Mouse (Mus musculus): ENCODE results near the gene Sdccag8. TPM values are rescaled to one million over a fixed set of nuclear protein-coding genes. Genes with fewer than 3 reads are reported as not detected.

The Sdccag8 gene
- polyA plus RNA-seq, 1 experiment from 2014 or later, result 15.2 TPM

- Histone ChIP-seq H3K9me3 (no peaks in the 10 kb centered on the region), H3K4me3 (no peak overlapping the region), H3K27ac (no peak overlapping the region), H3K27me3 (no peaks in the 10 kb centered on the region), H3K36me3 (no peaks in the 10 kb centered on the region), H3K9ac (no peak overlapping the region), H3K4me1 (peaks cover 10% of the 10 kb centered on the region; the same call in 1 of the 2 replicates), H3K4me2 (no peak overlapping the region)
- ATAC-seq (ENCODE audit: insufficient number of reproducible peaks, low FRiP score, low TSS enrichment, low read depth), result no peak
- 73% methylated on average over 1 of the region's 1 CpGs for WGBS
These were observed 204.3 kb downstream of the Sdccag8 start for GRCm38 (mm10) chr1:177018750-177019149.

DNA sequence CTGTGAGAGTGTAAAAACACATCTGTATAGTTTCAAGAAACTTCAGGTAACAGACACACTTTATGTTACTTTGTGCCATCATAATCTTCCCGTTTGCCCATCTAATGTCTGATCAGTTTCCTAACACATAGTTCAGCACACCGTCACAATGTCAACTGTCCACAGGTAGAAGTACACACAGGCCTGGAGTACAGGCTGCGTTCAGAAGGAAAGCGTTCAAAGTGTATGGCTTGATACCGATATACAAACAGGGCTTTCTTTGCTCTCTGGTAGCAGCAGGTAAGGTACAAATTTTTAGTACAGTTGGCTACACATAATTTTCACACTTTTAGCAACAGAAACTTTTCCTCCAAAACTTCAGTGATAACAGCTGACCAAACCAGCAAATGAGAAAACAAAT, 205.2 kb downstream of the Sdccag8 start:
- Histone ChIP-seq H3K36me3 (no peaks in the 10 kb centered on the region), H3K27me3 (no peaks in the 10 kb centered on the region), H3K27ac (no peak overlapping the region), H3K4me1 (peaks cover 3% of the 10 kb centered on the region; the same call in 1 of the 2 replicates), H3K9ac (no peak overlapping the region), H3K9me3 (no peaks in the 10 kb centered on the region), H3K4me2 (no peak overlapping the region), H3K4me3 (no peak overlapping the region)
- no peak for ATAC-seq (ENCODE audit: insufficient number of reproducible peaks, low FRiP score, low TSS enrichment, low read depth)
- 93% methylated on average over 5 of the region's 5 CpGs for WGBS

DNA sequence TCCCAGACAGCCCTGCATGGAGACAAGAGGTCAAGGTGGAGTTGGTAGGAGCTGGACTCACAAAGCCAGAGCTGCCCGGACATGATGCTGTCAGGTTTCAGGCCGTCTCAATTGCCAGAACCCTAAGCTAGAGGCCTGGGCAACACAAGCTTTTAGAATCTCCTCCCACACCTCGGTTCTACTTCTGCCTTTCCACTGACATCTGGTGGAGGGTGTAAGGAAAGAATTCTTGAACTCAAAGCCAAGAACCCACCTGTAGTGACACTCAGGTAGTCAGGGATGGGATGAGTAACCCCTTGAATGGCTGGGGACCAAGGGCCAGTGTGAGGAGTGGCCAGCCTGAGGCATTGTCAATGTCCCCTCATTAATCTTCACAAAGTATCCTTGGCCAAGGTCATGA, 208.3 kb downstream of the Sdccag8 start:
- Histone ChIP-seq H3K4me2 (no peak overlapping the region), H3K27ac (no peak overlapping the region), H3K36me3 (peaks cover 4% of the 10 kb centered on the region; the same call in 1 of the 2 replicates), H3K9ac (no peak overlapping the region), H3K4me3 (no peak overlapping the region), H3K27me3 (no peaks in the 10 kb centered on the region), H3K4me1 (no peaks in the 10 kb centered on the region), H3K9me3 (no peaks in the 10 kb centered on the region)
- no peak for ATAC-seq (ENCODE audit: insufficient number of reproducible peaks, low FRiP score, low TSS enrichment, low read depth)
- WGBS, result 66% methylated on average over 3 of the region's 3 CpGs

DNA sequence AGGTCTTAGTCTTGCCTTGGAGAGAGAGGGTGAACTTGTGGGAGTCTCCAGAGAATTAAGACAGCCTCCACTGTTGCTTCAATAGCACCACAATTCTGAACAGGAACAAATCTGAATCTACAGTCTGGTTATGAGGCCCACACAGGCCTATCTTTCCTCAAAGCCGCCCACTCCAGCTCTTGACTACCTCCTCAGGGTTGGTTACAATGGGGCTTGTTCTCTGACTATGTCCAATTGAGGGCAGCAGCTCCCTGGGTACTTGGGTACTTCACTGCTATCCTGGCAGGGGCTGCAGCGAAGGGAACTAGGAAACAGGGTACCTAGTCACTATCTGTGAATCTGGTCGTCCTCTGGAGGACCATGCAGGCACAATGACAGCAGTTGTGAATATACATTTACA, 213.2 kb downstream of the Sdccag8 start:
- ATAC-seq (ENCODE audit: insufficient number of reproducible peaks, low FRiP score, low TSS enrichment, low read depth), result no peak
- H3K27me3 ChIP-seq, result no peaks in the 10 kb centered on the region
- no peaks in the 10 kb centered on the region for H3K9me3 ChIP-seq
- H3K4me2 ChIP-seq, result no peak overlapping the region
- WGBS, result 91% methylated on average over 3 of the region's 3 CpGs
- no peak overlapping the region for H3K4me3 ChIP-seq
- no peaks in the 10 kb centered on the region for H3K4me1 ChIP-seq
- no peak overlapping the region for H3K9ac ChIP-seq
- H3K36me3 ChIP-seq, result peaks cover 4% of the 10 kb centered on the region; the same call in 1 of the 2 replicates
- no peak overlapping the region for H3K27ac ChIP-seq

DNA sequence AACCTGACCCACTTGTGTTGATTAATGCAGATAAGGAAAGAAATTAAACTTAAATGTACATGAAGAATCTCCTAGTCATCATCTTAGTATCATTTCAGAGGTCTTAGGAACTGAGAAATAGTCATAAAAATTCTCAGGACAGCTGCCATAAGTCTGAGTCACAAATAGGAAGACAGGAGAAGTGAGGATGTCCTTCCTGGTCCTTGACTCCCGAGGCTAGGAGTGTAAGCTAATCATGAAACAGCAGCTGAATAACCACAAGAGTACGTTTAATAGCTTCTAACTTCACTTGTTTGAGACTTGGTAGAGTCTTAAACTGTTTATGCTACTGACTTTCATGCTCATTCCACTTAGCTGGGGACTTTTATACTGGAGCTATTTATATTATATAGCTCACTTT, 214.6 kb downstream of the Sdccag8 start:
- ATAC-seq (ENCODE audit: insufficient number of reproducible peaks, low FRiP score, low TSS enrichment, low read depth), result no peak

DNA sequence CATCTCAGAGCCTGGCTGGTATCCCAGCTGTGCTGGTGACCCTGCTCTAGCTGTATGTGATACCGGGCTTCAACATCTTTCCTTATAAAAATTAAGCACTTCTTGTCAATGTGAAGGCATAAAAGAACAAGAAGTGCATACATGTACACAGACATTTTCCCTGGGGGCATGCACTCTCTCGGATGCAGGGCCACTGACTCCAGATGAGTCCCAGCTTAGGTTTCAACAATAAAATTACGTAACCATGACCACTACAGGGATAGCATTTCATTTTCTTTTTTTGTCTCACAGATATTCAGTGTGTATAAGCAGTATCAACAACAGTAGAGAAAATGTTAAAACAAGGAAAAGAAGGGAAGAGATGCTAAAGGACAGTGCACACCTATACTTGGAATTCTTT, 216.2 kb downstream of the Sdccag8 start:
- no peak overlapping the region for H3K27ac ChIP-seq
- H3K36me3 ChIP-seq, result no peaks in the 10 kb centered on the region
- H3K4me3 ChIP-seq, result no peak overlapping the region
- 49% methylated on average over 3 of the region's 3 CpGs for WGBS
- H3K4me2 ChIP-seq, result no peak overlapping the region
- H3K9ac ChIP-seq, result no peak overlapping the region
- no peaks in the 10 kb centered on the region for H3K27me3 ChIP-seq
- no peak for ATAC-seq (ENCODE audit: insufficient number of reproducible peaks, low FRiP score, low TSS enrichment, low read depth)
- H3K4me1 ChIP-seq, result no peaks in the 10 kb centered on the region
- no peaks in the 10 kb centered on the region for H3K9me3 ChIP-seq

More for the DNA sequence above, 214.6 kb downstream of the Sdccag8 start:
- Histone ChIP-seq H3K27ac (no peak overlapping the region), H3K4me2 (no peak overlapping the region), H3K9ac (no peak overlapping the region), H3K36me3 (peaks cover 4% of the 10 kb centered on the region; the same call in 1 of the 2 replicates), H3K9me3 (no peaks in the 10 kb centered on the region), H3K27me3 (no peaks in the 10 kb centered on the region), H3K4me3 (no peak overlapping the region), H3K4me1 (no peaks in the 10 kb centered on the region)
- 70% methylated on average over 2 of the region's 2 CpGs for WGBS

- Histone ChIP-seq H3K4me2 (no peak overlapping the region), H3K9me3 (no peaks in the 10 kb centered on the region), H3K9ac (no peak overlapping the region), H3K36me3 (no peaks in the 10 kb centered on the region), H3K27ac (no peak overlapping the region), H3K4me1 (no peaks in the 10 kb centered on the region), H3K27me3 (no peaks in the 10 kb centered on the region), H3K4me3 (no peak overlapping the region)
- WGBS, result 80% methylated on average over 1 of the region's 1 CpGs
- no peak for ATAC-seq (ENCODE audit: insufficient number of reproducible peaks, low FRiP score, low TSS enrichment, low read depth)
These were observed 216.7 kb downstream of the Sdccag8 start for GRCm38 (mm10) chr1:177031196-177031595.

- Histone ChIP-seq H3K27me3 (no peaks in the 10 kb centered on the region), H3K27ac (no peak overlapping the region), H3K36me3 (no peaks in the 10 kb centered on the region), H3K9ac (no peak overlapping the region), H3K4me1 (no peaks in the 10 kb centered on the region), H3K9me3 (no peaks in the 10 kb centered on the region), H3K4me2 (no peak overlapping the region), H3K4me3 (no peak overlapping the region)
- ATAC-seq (ENCODE audit: insufficient number of reproducible peaks, low FRiP score, low TSS enrichment, low read depth), result no peak
- WGBS, result 38% methylated on average over 1 of the region's 1 CpGs
These were observed 217.8 kb downstream of the Sdccag8 start for GRCm38 (mm10) chr1:177032233-177032632.

DNA sequence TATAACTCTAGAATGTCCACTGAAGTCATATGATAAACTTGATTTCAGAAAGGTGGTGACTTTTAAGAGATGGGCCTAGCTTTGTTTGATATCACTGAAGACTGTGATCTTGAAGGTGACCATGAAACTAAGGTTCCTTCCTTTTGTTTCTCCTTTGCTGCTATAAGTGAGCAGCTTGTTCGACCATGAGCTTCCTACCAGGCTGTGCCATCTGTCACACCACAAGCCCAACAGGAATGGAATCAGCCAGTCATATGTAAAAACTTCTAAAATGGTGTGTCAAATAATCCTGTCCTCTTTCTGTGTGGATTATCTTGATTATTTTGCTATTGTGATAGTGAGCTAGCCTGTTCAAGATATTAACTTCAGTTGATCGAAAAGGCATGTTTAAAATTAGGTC, 221.0 kb downstream of the Sdccag8 start:
- H3K9ac ChIP-seq, result no peak overlapping the region
- no peaks in the 10 kb centered on the region for H3K9me3 ChIP-seq
- H3K27me3 ChIP-seq, result no peaks in the 10 kb centered on the region
- no peak overlapping the region for H3K4me2 ChIP-seq
- no peak for ATAC-seq (ENCODE audit: insufficient number of reproducible peaks, low FRiP score, low TSS enrichment, low read depth)
- 78% methylated on average over 2 of the region's 2 CpGs for WGBS
- H3K4me3 ChIP-seq, result no peak overlapping the region
- no peaks in the 10 kb centered on the region for H3K4me1 ChIP-seq
- H3K27ac ChIP-seq, result no peak overlapping the region
- no peaks in the 10 kb centered on the region for H3K36me3 ChIP-seq

- Histone ChIP-seq H3K4me3 (no peak overlapping the region), H3K4me2 (no peak overlapping the region), H3K9ac (no peak overlapping the region), H3K27ac (no peak overlapping the region), H3K36me3 (no peaks in the 10 kb centered on the region), H3K27me3 (no peaks in the 10 kb centered on the region), H3K4me1 (no peaks in the 10 kb centered on the region), H3K9me3 (no peaks in the 10 kb centered on the region)
- 64% methylated on average over 2 of the region's 2 CpGs for WGBS
- no peak for ATAC-seq (ENCODE audit: insufficient number of reproducible peaks, low FRiP score, low TSS enrichment, low read depth)
These were observed 223.9 kb downstream of the Sdccag8 start for GRCm38 (mm10) chr1:177038383-177038782.

- Histone ChIP-seq H3K9me3 (no peaks in the 10 kb centered on the region), H3K36me3 (no peaks in the 10 kb centered on the region), H3K27ac (no peak overlapping the region), H3K4me1 (no peaks in the 10 kb centered on the region), H3K27me3 (no peaks in the 10 kb centered on the region), H3K4me3 (no peak overlapping the region), H3K9ac (no peak overlapping the region), H3K4me2 (no peak overlapping the region)
- WGBS, result 85% methylated on average over 6 of the region's 6 CpGs
- no peak for ATAC-seq (ENCODE audit: insufficient number of reproducible peaks, low FRiP score, low TSS enrichment, low read depth)
These were observed 224.7 kb downstream of the Sdccag8 start for GRCm38 (mm10) chr1:177039093-177039674.

GRCm38 (mm10) chr1:177040058-177040457, 225.6 kb downstream of the Sdccag8 start:
- no peak for ATAC-seq (ENCODE audit: insufficient number of reproducible peaks, low FRiP score, low TSS enrichment, low read depth)
- H3K27ac ChIP-seq, result no peak overlapping the region
- WGBS, result 58% methylated on average over 4 of the region's 4 CpGs

GRCm38 (mm10) chr1:177045885-177046284, 231.4 kb downstream of the Sdccag8 start:
- ATAC-seq (ENCODE audit: insufficient number of reproducible peaks, low FRiP score, low TSS enrichment, low read depth), result no peak
- Histone ChIP-seq H3K27ac (no peak overlapping the region), H3K9me3 (no peaks in the 10 kb centered on the region), H3K4me3 (no peak overlapping the region), H3K36me3 (no peaks in the 10 kb centered on the region), H3K4me1 (no peaks in the 10 kb centered on the region), H3K9ac (no peak overlapping the region), H3K27me3 (no peaks in the 10 kb centered on the region), H3K4me2 (no peak overlapping the region)

More at GRCm38 (mm10) chr1:177040058-177040457, 225.6 kb downstream of the Sdccag8 start:
- H3K4me3 ChIP-seq, result no peak overlapping the region
- H3K36me3 ChIP-seq, result no peaks in the 10 kb centered on the region
- no peak overlapping the region for H3K4me2 ChIP-seq
- no peaks in the 10 kb centered on the region for H3K4me1 ChIP-seq
- no peaks in the 10 kb centered on the region for H3K9me3 ChIP-seq
- H3K27me3 ChIP-seq, result no peaks in the 10 kb centered on the region
- no peak overlapping the region for H3K9ac ChIP-seq

Data from limb, embryonic 15.5 days (tissue).